Mouse (Mus musculus): Measurements from ENCODE around the gene 2410131K14Rik. TPM values are rescaled to one million over a fixed set of nuclear protein-coding genes. Genes with fewer than 3 reads are reported as not detected.

2410131K14Rik gene
- polyA plus RNA-seq, 1 experiment from 2014 or later: 7.7 TPM

DNA sequence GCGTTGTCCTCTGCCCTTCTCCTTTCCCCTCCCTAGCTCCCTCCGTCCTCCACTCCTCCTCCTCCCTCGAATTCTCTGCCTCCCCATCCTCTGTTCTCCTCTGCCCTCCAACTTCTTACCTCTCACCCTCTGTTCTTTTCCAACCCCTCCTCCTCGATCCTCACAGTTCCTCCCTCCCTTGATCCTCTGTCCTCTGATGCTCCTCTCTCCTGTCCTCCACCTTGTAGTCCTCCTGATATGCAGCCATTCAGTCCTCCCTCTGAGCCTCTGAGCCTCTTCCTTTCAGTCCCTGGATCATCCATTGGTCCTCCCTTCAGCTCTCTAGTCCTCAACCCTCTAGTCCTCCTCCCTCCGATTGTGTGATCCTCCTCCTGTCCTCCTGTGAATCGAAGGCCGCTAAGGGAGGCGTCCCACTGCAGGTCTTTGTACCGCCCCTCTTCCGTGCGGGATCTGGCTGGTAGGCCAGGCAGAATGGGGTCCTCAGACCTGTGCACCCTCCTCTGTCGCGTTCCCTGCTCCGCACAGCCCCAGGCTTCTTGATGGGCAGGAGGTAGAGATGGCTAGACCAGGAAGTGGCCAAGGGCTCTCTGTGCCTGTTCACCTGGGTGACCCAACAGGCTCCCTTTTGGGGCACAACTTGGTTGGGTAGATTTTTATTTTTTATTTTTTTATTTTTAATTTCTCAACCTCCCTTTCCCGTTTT is 730 bp downstream of the 2410131K14Rik start:
- H3K27ac ChIP-seq: peak overlapping the region; percentile 81
- H3K4me1 ChIP-seq (replicated peaks; ENCODE audit: insufficient read depth, low read length): peaks cover 8% of the 10 kb centered on the region
- H3K4me2 ChIP-seq (ENCODE audit: low read length): peak overlapping the region; percentile 81
- 7% methylated on average over 15 of the region's 15 CpGs for WGBS
- H3K36me3 ChIP-seq (ENCODE audit: insufficient read depth, low read length): no peaks in the 10 kb centered on the region
- H3K9me3 ChIP-seq (replicated peaks; ENCODE audit: low read length): no peaks in the 10 kb centered on the region
- no peaks in the 10 kb centered on the region for H3K27me3 ChIP-seq (ENCODE audit: insufficient read depth, low read length)
- peak overlapping the region; percentile 71 for H3K4me3 ChIP-seq (replicated peaks; ENCODE audit: low read depth, low read length)
- DNase-seq (ENCODE audit: low spot score): peak; percentile 19
- TF ChIP-seq CTCF (IDR thresholded peaks at IDR 0.05; ENCODE audit: low read depth): no peak
- peak; percentile 12 for ATAC-seq (replicated peaks; ENCODE audit: low FRiP score, low read depth)
- peak overlapping the region; percentile 63 for H3K9ac ChIP-seq (ENCODE audit: low read depth, low read length)

DNA sequence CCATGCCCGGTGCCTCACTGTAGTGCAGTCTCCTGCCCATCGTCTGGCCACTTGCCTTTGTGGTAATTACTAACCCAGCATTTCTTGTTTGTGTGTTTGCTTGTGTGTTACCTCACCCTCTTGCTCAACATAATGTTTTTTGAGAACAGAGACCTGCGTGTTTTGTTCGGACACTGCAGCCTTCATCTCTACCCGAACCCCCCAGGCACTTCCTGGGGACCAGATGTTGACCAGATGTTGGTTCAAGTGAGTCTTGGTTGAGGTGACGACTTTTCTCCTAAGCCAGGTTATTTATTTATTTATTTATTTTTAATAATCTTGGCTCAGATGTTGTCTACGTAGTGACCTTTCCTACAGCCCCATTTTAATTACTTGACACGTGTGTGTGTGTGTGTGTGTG is 2.4 kb downstream of the 2410131K14Rik start:
- no peak for DNase-seq (ENCODE audit: low spot score)
- H3K27me3 ChIP-seq (ENCODE audit: insufficient read depth, low read length): no peaks in the 10 kb centered on the region
- no peak overlapping the region for H3K4me2 ChIP-seq (ENCODE audit: low read length)
- H3K36me3 ChIP-seq (ENCODE audit: insufficient read depth, low read length): no peaks in the 10 kb centered on the region
- H3K9ac ChIP-seq (ENCODE audit: low read depth, low read length): no peak overlapping the region
- H3K27ac ChIP-seq: no peak overlapping the region
- no peaks in the 10 kb centered on the region for H3K9me3 ChIP-seq (replicated peaks; ENCODE audit: low read length)
- TF ChIP-seq CTCF (IDR thresholded peaks at IDR 0.05; ENCODE audit: low read depth): no peak
- peaks cover 8% of the 10 kb centered on the region for H3K4me1 ChIP-seq (replicated peaks; ENCODE audit: insufficient read depth, low read length)
- no peak for ATAC-seq (replicated peaks; ENCODE audit: low FRiP score, low read depth)
- H3K4me3 ChIP-seq (replicated peaks; ENCODE audit: low read depth, low read length): no peak overlapping the region
- WGBS: 90% methylated on average over 8 of the region's 8 CpGs

- no peak for DNase-seq (ENCODE audit: low spot score)
- no peak for TF ChIP-seq CTCF (IDR thresholded peaks at IDR 0.05; ENCODE audit: low read depth)
- WGBS: 80% methylated on average over 6 of the region's 7 CpGs
Observed at GRCm38 (mm10) chr5:118250987-118251386, 6.0 kb downstream of the 2410131K14Rik start.

DNA sequence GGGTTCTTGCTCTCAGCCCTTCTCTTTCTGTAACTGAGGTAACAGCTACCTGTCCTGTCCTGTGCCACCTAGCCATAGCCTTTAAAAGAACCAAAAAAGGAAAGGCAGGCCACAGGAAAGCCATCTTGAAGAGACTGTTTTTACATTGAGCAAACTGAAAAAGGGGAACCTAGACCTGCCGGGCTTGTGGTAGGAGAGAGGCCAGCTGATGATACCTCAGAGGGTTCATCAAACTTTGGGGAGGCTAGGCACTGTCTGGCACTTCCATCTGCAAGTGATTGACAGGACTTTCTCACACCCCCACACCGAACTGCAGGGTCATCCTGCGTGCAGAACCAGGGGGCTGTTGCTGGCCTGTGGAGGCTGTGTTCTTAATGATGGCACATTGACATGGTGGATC is 8.5 kb downstream of the 2410131K14Rik start:
- no peak for DNase-seq (ENCODE audit: low spot score)
- no peak for TF ChIP-seq CTCF (IDR thresholded peaks at IDR 0.05; ENCODE audit: low read depth)
- Histone ChIP-seq H3K4me2 (ENCODE audit: low read length) (no peak overlapping the region), H3K9me3 (replicated peaks; ENCODE audit: low read length) (no peaks in the 10 kb centered on the region), H3K4me1 (replicated peaks; ENCODE audit: insufficient read depth, low read length) (no peaks in the 10 kb centered on the region), H3K36me3 (ENCODE audit: insufficient read depth, low read length) (0 out of 2 replicates have a peak, but pooled peaks cover 11% of the 10 kb centered on the region), H3K27ac (no peak overlapping the region), H3K9ac (ENCODE audit: low read depth, low read length) (no peak overlapping the region), H3K27me3 (ENCODE audit: insufficient read depth, low read length) (no peaks in the 10 kb centered on the region), H3K4me3 (replicated peaks; ENCODE audit: low read depth, low read length) (no peak overlapping the region)
- no peak for ATAC-seq (replicated peaks; ENCODE audit: low FRiP score, low read depth)
- WGBS: 81% methylated on average over 3 of the region's 3 CpGs

More at GRCm38 (mm10) chr5:118250987-118251386, 6.0 kb downstream of the 2410131K14Rik start:
- Histone ChIP-seq H3K9me3 (replicated peaks; ENCODE audit: low read length) (no peaks in the 10 kb centered on the region), H3K4me2 (ENCODE audit: low read length) (no peak overlapping the region), H3K36me3 (ENCODE audit: insufficient read depth, low read length) (no peaks in the 10 kb centered on the region), H3K9ac (ENCODE audit: low read depth, low read length) (no peak overlapping the region), H3K27me3 (ENCODE audit: insufficient read depth, low read length) (no peaks in the 10 kb centered on the region), H3K4me3 (replicated peaks; ENCODE audit: low read depth, low read length) (no peak overlapping the region), H3K27ac (no peak overlapping the region), H3K4me1 (replicated peaks; ENCODE audit: insufficient read depth, low read length) (peaks cover under 1% of the 10 kb centered on the region; the same call in 1 of the 2 replicates)
- ATAC-seq (replicated peaks; ENCODE audit: low FRiP score, low read depth): no peak

- Histone ChIP-seq H3K4me3 (replicated peaks; ENCODE audit: low read depth, low read length) (no peak overlapping the region), H3K9ac (ENCODE audit: low read depth, low read length) (no peak overlapping the region), H3K36me3 (ENCODE audit: insufficient read depth, low read length) (peaks cover 34% of the 10 kb centered on the region), H3K9me3 (replicated peaks; ENCODE audit: low read length) (no peaks in the 10 kb centered on the region), H3K4me1 (replicated peaks; ENCODE audit: insufficient read depth, low read length) (no peaks in the 10 kb centered on the region), H3K27me3 (ENCODE audit: insufficient read depth, low read length) (no peaks in the 10 kb centered on the region), H3K27ac (no peak overlapping the region), H3K4me2 (ENCODE audit: low read length) (no peak overlapping the region)
- TF ChIP-seq CTCF (IDR thresholded peaks at IDR 0.05; ENCODE audit: low read depth): peak; percentile 34; the same call in 1 of the 2 replicates
- DNase-seq (ENCODE audit: low spot score): no peak
- no peak for ATAC-seq (replicated peaks; ENCODE audit: low FRiP score, low read depth)
- 95% methylated on average over 4 of the region's 4 CpGs for WGBS
Observed at GRCm38 (mm10) chr5:118256981-118257380, 12.0 kb downstream of the 2410131K14Rik start.

GRCm38 (mm10) chr5:118259152-118259551 is 14.1 kb downstream of the 2410131K14Rik start:
- no peak for ATAC-seq (replicated peaks; ENCODE audit: low FRiP score, low read depth)
- WGBS: 69% methylated on average over 6 of the region's 6 CpGs
- DNase-seq (ENCODE audit: low spot score): no peak

More at GRCm38 (mm10) chr5:118259152-118259551, 14.1 kb downstream of the 2410131K14Rik start:
- no peak for TF ChIP-seq CTCF (IDR thresholded peaks at IDR 0.05; ENCODE audit: low read depth)
- Histone ChIP-seq H3K9me3 (replicated peaks; ENCODE audit: low read length) (no peaks in the 10 kb centered on the region), H3K36me3 (ENCODE audit: insufficient read depth, low read length) (peaks cover 37% of the 10 kb centered on the region), H3K4me2 (ENCODE audit: low read length) (no peak overlapping the region), H3K27ac (no peak overlapping the region), H3K9ac (ENCODE audit: low read depth, low read length) (no peak overlapping the region), H3K4me1 (replicated peaks; ENCODE audit: insufficient read depth, low read length) (no peaks in the 10 kb centered on the region), H3K4me3 (replicated peaks; ENCODE audit: low read depth, low read length) (no peak overlapping the region), H3K27me3 (ENCODE audit: insufficient read depth, low read length) (no peaks in the 10 kb centered on the region)

Measured in kidney, postnatal 0 days (tissue).